Mouse (Mus musculus) G1E (cell line): ENCODE measurements around the gene Stxbp5. TPM values are rescaled to one million over a fixed set of nuclear protein-coding genes. Genes with fewer than 3 reads are reported as not detected.

ENCODE experiments used
- ATAC-seq: 2 replicates; pipeline ENCODE4 v1.8.0; 2016; ENCODE audit warnings: mild to moderate bottlenecking; ENCODE audit not compliant: insufficient number of reproducible peaks, poor library complexity, low FRiP score, severe bottlenecking; ENCODE audit errors: extremely low read depth
- DNase-seq: peaks from one replicate; pipeline ENCODE4 v3.0.0; 2012; ENCODE audit warnings: low spot score
- H3K27me3 ChIP-seq: 2 replicates; pipeline ENCODE4 v1.6.1; 2012; ENCODE audit warnings: mild to moderate bottlenecking, low read length, inconsistent platforms; ENCODE audit not compliant: insufficient read depth
- H3K36me3 ChIP-seq: replicated peaks from 2 replicates; pipeline ENCODE3; 2012; ENCODE audit warnings: mild to moderate bottlenecking, inconsistent platforms
- H3K4me1 ChIP-seq: 2 replicates; pipeline ENCODE4 v1.6.1; 2012; ENCODE audit warnings: low read depth, low read length, inconsistent platforms, mixed read lengths; ENCODE audit not compliant: insufficient read depth
- H3K4me3 ChIP-seq: 2 replicates; pipeline ENCODE4 v1.5.1; 2012; ENCODE audit warnings: low read depth, mild to moderate bottlenecking, inconsistent platforms, low read length, moderate library complexity, mixed read lengths
- H3K9me3 ChIP-seq: replicated peaks from 2 replicates; pipeline ENCODE4 v1.6.1; 2012; ENCODE audit warnings: inconsistent platforms
- CTCF ChIP-seq: IDR thresholded peaks from 2 replicates; pipeline ENCODE4 v1.5.1; 2012; ENCODE audit warnings: low read depth, low read length, inconsistent platforms, mixed read lengths
- GATA1 ChIP-seq: IDR thresholded peaks from 2 replicates; pipeline ENCODE4 v1.6.1; 2012; ENCODE audit warnings: borderline replicate concordance, low read length, inconsistent platforms, mixed read lengths
- GATA2 ChIP-seq: IDR thresholded peaks from 2 replicates; pipeline ENCODE4 v1.6.1; 2012; ENCODE audit warnings: low read depth, low read length, inconsistent platforms, borderline replicate concordance
- POLR2AphosphoS5 ChIP-seq: IDR thresholded peaks from 2 replicates; pipeline ENCODE4 v1.6.1; 2012; ENCODE audit warnings: low read depth, low read length, inconsistent platforms; ENCODE audit not compliant: insufficient replicate concordance
- TAL1 ChIP-seq: conservative IDR thresholded peaks from 2 replicates; pipeline ENCODE4 v1.6.1; 2012; ENCODE audit warnings: low read depth, low read length, inconsistent platforms, mixed read lengths
- polyA plus RNA-seq: library from polyadenylated mRNA; stranded (reverse); fragments of >175 nt; gene quantifications from 2 replicates; pipeline ENCODE4 v1.2.3, GENCODE M21; 2012
- total RNA-seq, 2 experiments: library from RNA; stranded (forward) in 1 of 2; stranded (reverse) in 1 of 2; fragments of 200-1000 nt in 1 of 2; fragments of >200 nt in 1 of 2; fragmentation: Nextera tagmentation in 1 of 2; gene quantifications; 2 replicates each; pipeline ENCODE4 v1.2.3; 2014 to 2017

Gene Stxbp5
- total and polyA plus RNA-seq, 3 experiments, result 12.6 to 77.9 (median 30.6) TPM

DNA sequence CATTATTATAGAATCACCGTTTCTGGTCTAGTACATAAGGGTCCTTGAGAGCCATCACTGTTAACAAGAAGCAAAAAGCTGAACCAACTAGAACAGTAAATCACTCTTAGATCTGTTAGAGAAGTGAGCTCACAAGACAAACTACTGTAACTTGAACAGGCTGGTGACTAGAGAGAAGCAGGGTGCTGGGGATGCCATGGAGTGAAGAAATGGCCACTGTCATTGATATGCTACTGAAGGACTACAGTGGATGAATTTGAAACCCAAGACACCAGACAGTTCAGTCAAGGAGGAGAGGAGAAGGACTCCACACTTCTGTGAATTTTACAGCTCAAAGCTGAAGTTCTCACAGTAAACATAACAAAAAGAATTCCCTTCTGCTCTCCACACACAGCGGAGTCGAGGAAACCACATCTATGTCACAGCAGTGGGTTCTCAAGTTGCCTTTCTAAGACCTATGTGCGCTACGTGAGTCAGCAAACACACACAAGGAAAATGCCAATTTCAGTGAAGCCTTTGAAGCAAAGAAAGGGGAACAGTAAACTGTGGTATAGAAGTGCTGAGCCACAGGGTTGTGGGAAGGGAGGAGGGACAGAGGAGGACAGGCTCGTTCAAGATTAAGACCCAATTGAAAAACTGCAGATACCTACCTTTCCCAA lies 20.7 kb downstream of the Stxbp5 start:
- no peaks in the 10 kb centered on the region for H3K27me3 ChIP-seq
- H3K4me1 ChIP-seq, result peaks cover 21% of the 10 kb centered on the region
- ATAC-seq (peak; percentile 73), DNase-seq (peak; percentile 19)
- H3K9me3 ChIP-seq, result no peaks in the 10 kb centered on the region
- H3K36me3 ChIP-seq, result peaks cover 47% of the 10 kb centered on the region
- no peak overlapping the region for H3K4me3 ChIP-seq
- TF ChIP-seq TAL1, result no peak
- no peak for TF ChIP-seq GATA1
- TF ChIP-seq POLR2AphosphoS5, result no peak
- TF ChIP-seq GATA2, result no peak
- no peak for TF ChIP-seq CTCF

DNA sequence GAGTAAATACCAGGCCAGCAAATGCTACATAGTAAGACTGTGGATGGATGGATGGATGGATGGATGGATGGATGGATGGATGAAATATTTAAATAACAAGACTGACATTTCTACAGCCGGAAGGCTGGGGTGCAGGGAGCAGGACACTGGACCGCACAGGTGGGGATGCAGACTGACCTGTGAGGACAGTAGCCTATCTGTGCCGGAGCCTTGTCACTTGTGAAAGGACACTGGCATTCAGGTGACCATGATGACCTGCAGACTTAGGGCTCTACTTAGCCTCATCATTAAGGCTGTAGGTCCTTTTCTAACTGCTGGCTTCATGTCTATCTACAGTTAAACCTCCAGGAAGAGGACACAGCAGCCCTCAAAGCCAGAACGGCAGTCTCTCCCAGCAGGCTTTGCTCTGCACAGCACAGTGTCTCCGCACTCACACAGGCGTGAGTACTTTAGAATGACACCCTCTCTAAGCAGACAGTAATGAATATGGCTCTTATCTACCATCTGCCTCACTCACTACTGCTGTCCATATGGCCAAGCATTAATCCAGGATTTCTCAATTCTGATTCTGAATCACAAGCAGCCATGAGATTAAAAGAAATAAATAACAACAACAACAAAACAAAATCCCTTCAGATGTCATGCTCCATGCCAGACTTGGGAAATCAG lies 21.9 kb downstream of the Stxbp5 start:
- ATAC-seq, result no peak
- no peaks in the 10 kb centered on the region for H3K9me3 ChIP-seq
- H3K4me1 ChIP-seq, result peaks cover 21% of the 10 kb centered on the region
- no peak overlapping the region for H3K4me3 ChIP-seq
- no peak for DNase-seq
- no peaks in the 10 kb centered on the region for H3K27me3 ChIP-seq
- peaks cover 47% of the 10 kb centered on the region for H3K36me3 ChIP-seq
- TF ChIP-seq CTCF (no peak), TAL1 (no peak), GATA2 (no peak), POLR2AphosphoS5 (no peak), GATA1 (no peak)

DNA sequence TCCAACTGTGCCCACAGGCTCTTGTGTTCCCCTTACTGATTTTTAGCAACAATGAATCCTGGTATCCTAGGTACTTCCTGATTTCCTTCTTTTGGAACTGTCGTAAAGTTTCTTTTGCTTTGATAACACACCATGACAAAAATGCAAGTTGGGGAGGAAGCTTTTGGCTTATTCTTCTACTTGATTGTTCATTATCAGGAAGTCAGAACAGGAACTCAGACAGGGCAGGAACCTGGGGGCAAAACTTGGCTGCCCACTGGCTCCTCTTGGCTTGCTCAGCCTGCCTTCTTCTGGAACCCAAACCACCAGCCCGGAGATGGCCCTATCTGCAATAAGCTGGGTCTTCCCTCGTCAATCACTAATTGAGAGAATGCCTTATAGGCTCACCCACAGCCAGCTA lies 25.0 kb downstream of the Stxbp5 start:
- no peak for DNase-seq
- TF ChIP-seq POLR2AphosphoS5 (no peak), TAL1 (no peak), GATA2 (no peak), CTCF (no peak), GATA1 (no peak)
- peaks cover 55% of the 10 kb centered on the region for H3K36me3 ChIP-seq

DNA sequence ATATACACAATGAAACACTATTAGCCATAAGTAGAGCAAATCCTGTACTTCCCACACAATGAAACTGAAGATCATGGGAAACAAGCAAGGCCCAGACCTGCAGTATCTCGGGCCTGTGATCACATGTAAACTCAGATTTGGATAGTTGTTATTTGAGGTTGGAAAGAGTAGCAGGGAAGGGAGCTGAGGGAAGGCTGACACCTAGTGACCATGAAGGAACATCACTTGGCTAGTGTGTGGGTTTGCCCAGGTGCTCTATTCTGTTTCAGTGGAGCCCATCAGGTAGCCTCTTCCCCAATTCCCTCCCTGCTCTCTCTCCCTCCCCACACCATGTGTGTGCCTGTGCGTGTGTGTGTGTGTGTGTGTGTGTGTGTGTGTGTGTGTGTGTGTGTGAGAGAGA lies 28.7 kb downstream of the Stxbp5 start:
- DNase-seq (no peak), ATAC-seq (no peak)
- Histone ChIP-seq H3K27me3 (no peaks in the 10 kb centered on the region), H3K4me3 (no peak overlapping the region), H3K36me3 (peaks cover 39% of the 10 kb centered on the region), H3K4me1 (peaks cover 6% of the 10 kb centered on the region; the same call in 1 of the 2 replicates), H3K9me3 (no peaks in the 10 kb centered on the region)
- TF ChIP-seq GATA1 (no peak), TAL1 (no peak)

More for the DNA sequence above, 25.0 kb downstream of the Stxbp5 start:
- ATAC-seq, result no peak
- Histone ChIP-seq H3K27me3 (no peaks in the 10 kb centered on the region), H3K4me1 (peaks cover 15% of the 10 kb centered on the region), H3K4me3 (no peak overlapping the region), H3K9me3 (no peaks in the 10 kb centered on the region)

DNA sequence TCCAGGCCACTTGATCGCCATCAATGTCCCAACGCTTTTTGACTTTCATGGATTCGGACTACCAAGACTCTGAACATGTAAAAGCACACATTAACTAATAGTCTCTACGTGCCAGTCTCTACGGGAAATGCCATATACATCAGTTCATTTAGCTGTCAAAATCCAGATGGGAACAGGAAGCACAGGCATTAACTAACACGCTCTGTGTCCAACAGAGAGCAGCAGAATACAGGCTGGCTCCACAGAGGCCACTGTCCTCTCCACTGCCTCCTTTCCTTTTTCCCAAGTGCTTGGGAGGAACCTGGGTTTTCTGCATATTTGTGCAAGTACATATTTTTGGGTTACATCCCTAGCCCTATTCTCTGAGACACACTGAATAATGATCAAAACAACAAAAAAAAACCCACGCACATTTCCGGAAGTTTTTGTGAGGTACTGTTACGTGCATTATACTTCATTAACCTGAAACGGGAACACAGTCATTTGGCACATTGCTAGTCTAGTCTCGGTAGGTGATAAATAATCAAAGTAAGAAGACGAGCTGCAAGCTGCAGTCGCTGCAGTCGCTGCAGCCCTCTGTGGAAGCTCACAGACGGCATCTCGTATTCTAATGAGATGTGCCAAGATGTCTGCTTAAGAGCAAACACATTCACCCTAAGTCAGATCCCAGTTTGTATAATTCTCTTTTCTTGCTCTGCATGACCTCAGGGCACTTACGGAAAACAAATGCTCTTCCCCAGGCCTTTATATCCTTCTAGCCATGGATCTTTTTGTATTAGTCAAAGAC lies 33.9 kb downstream of the Stxbp5 start:
- no peaks in the 10 kb centered on the region for H3K9me3 ChIP-seq
- no peak for TF ChIP-seq GATA1
- TF ChIP-seq CTCF, result no peak
- no peak for TF ChIP-seq GATA2
- TF ChIP-seq TAL1, result no peak
- no peak for TF ChIP-seq POLR2AphosphoS5
- no peak for DNase-seq
- H3K27me3 ChIP-seq, result no peaks in the 10 kb centered on the region
- ATAC-seq, result no peak
- H3K4me1 ChIP-seq, result no peaks in the 10 kb centered on the region; the same call in 1 of the 2 replicates
- H3K36me3 ChIP-seq, result peaks cover 28% of the 10 kb centered on the region
- H3K4me3 ChIP-seq, result no peak overlapping the region

DNA sequence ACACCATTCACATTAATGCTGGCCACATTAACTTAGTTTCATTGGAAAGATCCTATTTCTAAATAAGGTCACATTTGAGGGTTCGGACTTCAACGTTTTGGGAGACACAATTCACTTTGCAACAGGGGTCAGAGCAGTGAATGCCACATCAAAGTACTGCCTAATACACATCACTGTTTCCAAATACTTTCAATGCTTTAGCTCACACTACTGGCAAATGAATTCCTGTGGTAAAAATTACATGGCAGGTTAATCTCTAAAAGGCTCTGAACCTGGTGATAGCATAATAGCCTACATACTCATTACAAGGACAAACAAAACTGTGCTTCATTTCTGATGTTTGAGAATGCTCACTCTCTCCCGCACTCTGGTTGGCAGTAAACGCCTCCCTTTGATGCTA lies 40.9 kb downstream of the Stxbp5 start:
- TF ChIP-seq CTCF (no peak), TAL1 (no peak), POLR2AphosphoS5 (no peak), GATA2 (no peak), GATA1 (no peak)
- H3K36me3 ChIP-seq, result peaks cover 50% of the 10 kb centered on the region
- ATAC-seq, result no peak
- no peaks in the 10 kb centered on the region; the same call in 1 of the 2 replicates for H3K4me1 ChIP-seq
- peaks cover 2% of the 10 kb centered on the region for H3K9me3 ChIP-seq
- H3K4me3 ChIP-seq, result no peak overlapping the region
- DNase-seq, result no peak
- no peaks in the 10 kb centered on the region for H3K27me3 ChIP-seq
